Mouse (Mus musculus) frontal cortex, postnatal 10 days (tissue): ENCODE measurements around the gene Aurkaip1.
A peak's percentile ranks its signal among the peaks of the same experiment; 100 is the strongest.

ENCODE experiments used
- DNase-seq, 2 experiments: peaks; one replicate each; pipeline ENCODE4 v3.0.0; 2022; ENCODE audit warnings: low spot score in 2 of 2, mixed read lengths in 1 of 2

Aurkaip1 gene

GRCm38 (mm10) chr4:155829866-155830265, 1.2 kb upstream of the Aurkaip1 start:
- no peak for DNase-seq

GRCm38 (mm10) chr4:155830596-155830995, 476 bp upstream of the Aurkaip1 start:
- DNase-seq = no peak

- no peak for DNase-seq
Measured at GRCm38 (mm10) chr4:155831831-155832230, 759 bp downstream of the Aurkaip1 start.

GRCm38 (mm10) chr4:155832321-155832720, 1.2 kb downstream of the Aurkaip1 start:
- DNase-seq = no peak

- no peak for DNase-seq
Measured at GRCm38 (mm10) chr4:155833234-155833633, 2.2 kb downstream of the Aurkaip1 start.

- DNase-seq = peak; percentile 67 to 70
Measured at GRCm38 (mm10) chr4:155833836-155834235, 2.8 kb downstream of the Aurkaip1 start.

GRCm38 (mm10) chr4:155837404-155838010, 6.4 kb downstream of the Aurkaip1 start:
- DNase-seq = no peak

GRCm38 (mm10) chr4:155838187-155839153, 7.4 kb downstream of the Aurkaip1 start:
- DNase-seq = no peak

- DNase-seq = peak in 1 of 2 experiments; percentile 52
Measured at GRCm38 (mm10) chr4:155839483-155839910, 8.4 kb downstream of the Aurkaip1 start, which contains the start of gene Mxra8. Mxra8 (plus strand) TSS chr4:155839680.

GRCm38 (mm10) chr4:155840076-155841002, 9.3 kb downstream of the Aurkaip1 start:
- DNase-seq = no peak

- peak in 1 of 2 experiments; percentile 35 for DNase-seq
Measured at GRCm38 (mm10) chr4:155841003-155841454, 10.0 kb downstream of the Aurkaip1 start.

- DNase-seq = peak in 1 of 2 experiments; percentile 13
Measured at GRCm38 (mm10) chr4:155841651-155842270, 10.7 kb downstream of the Aurkaip1 start.

- DNase-seq = no peak
Measured at GRCm38 (mm10) chr4:155843231-155843630, 12.2 kb downstream of the Aurkaip1 start.

- peak; percentile 80 to 95 for DNase-seq
Measured at GRCm38 (mm10) chr4:155846871-155847578, 16.0 kb downstream of the Aurkaip1 start, which contains the start of gene Dvl1. Dvl1 (plus strand) TSS chr4:155847402.

GRCm38 (mm10) chr4:155847591-155848352, 16.7 kb downstream of the Aurkaip1 start:
- peak in 1 of 2 experiments; percentile 49 for DNase-seq

- DNase-seq = no peak
Measured at GRCm38 (mm10) chr4:155848434-155849095, 17.5 kb downstream of the Aurkaip1 start.

- no peak for DNase-seq
Measured at GRCm38 (mm10) chr4:155849391-155849790, 18.3 kb downstream of the Aurkaip1 start.

GRCm38 (mm10) chr4:155849792-155850451, 18.9 kb downstream of the Aurkaip1 start:
- DNase-seq = no peak
